Mouse (Mus musculus) frontal cortex, postnatal 25 days (tissue): ENCODE results near the gene Igf1r.

ENCODE experiments used
- DNase-seq, 2 experiments: peaks; one replicate each; pipeline ENCODE4 v3.0.0; 2022; ENCODE audit warnings: low spot score in 2 of 2

Igf1r gene

DNA sequence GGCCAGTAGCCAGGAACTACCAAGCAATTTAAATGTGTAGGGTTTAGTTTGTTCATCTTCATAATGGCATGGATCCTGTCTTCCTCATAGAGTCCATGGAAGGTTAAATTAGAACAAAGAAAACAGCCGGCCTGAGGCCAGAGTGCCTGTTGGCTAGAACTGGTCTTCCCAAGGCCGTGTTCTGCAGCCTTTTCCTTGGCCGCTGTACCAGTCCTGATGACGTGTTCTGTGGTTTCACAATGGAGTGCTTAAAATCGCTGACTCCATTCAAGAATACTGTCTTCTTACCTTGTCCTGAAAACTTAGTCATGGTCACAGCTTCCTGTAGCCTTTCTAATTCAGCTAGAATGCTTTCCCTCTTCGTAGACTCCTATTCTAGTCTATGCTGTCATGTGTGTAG lies 53.9 kb downstream of the Igf1r start:
- DNase-seq = no peak

DNA sequence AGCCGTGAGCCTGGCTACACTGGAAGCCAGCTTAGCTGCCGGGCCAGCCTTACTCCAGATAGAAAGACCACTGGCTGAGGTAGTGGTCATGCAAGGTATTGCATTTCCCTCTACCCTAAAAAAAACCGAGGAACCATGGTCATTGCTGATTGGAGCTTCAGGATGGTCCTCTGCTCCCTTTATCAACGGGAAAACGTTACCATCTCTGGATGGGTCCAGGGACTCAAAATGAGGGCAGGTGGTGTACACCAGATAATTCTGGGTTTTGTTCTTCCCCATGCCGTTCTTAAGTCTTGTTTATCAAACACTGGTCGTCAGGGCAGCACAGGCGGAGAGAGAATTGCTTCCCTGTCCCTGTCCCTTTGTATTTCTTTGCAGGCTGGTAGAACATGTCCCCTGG lies 57.0 kb downstream of the Igf1r start:
- no peak for DNase-seq

DNA sequence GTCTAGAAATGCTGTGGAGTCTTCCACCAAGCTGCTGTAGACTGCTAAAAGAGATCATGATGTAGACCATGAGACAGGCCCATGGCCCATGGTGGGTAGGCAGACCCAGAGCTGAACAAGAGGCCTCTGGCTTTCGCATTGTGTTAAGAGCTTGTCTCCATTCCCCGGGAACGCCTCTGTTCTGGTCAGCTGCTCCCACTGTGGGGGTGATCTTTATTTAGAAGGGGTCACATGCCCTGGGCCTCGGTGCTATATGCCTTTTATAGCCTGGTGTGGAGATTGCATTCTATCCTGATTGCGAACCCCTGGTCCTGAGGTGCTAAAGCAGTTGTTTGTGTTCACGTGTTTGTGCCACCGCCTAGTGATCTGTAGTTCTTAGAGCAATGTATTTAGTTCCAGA lies 57.5 kb downstream of the Igf1r start:
- no peak for DNase-seq

DNA sequence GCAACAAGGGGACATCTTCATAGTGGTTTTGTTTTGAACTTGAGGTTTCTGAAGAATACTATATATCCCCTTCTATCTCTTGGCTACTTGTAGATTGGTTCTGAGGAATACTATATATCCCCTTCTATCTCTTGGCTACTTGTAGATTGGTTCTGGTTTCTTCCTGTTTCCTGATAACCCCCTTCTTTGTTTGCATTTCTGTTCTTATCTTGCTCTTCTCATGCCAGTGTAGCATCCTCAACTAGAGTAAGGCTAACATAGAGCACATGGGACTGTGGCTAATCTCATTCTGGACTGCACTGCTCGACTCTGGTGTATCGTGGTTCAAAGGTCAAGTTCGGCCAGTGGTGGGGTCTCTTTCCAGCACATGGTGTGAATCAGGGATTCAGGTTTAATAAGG lies 58.2 kb downstream of the Igf1r start:
- DNase-seq = no peak

DNA sequence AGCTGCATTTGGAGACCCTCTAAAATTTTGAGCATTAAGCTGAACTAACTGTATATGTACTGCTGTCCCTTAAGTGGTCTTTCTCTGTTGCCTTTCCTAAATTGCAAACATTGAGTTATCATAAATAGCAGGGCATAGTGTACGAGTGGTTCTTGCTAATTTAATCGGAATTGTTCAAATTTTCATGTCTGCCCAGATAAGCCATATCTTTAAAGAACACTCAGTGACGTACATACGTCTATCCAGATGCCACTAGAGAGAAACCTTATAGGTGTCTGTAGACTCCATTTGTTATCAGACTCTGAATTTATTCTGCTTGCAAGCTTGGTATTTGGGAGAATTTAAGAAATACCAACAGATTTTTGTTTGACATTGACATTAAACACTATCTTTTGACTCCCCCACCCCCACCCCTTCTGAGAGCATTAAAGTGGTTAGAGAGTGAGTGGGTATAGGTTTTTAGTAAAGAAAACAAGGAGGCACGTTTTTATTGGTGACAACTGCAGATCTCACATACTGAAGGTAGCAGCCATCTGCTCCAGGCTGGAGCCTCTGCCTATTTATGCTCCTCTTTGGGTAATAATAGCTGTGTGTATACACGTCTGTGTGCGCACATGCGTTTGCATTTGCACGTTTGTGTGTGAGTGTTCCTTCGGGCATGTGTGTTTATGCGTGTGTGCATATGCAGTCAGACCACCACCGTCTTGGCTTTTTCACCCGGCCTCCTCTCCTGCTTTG lies 58.9 kb downstream of the Igf1r start:
- no peak for DNase-seq

DNA sequence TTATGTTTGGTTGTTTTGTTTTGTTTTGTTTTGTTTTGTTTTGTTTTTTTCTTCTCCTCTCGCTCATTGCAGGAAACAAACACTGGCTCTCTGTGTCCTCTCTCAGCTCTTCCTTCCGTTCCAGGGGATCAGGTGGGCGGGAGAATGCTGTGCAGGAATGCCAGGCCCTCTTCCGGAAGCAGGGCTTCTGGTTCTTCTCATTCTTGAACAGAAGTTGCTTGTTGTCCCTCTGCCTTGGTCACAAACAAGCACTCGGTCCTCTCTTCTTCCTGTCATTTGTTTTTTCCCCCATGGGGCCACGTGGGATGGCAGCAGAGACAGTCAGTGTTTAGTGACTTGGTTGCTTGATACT lies 59.5 kb downstream of the Igf1r start:
- DNase-seq = no peak

DNA sequence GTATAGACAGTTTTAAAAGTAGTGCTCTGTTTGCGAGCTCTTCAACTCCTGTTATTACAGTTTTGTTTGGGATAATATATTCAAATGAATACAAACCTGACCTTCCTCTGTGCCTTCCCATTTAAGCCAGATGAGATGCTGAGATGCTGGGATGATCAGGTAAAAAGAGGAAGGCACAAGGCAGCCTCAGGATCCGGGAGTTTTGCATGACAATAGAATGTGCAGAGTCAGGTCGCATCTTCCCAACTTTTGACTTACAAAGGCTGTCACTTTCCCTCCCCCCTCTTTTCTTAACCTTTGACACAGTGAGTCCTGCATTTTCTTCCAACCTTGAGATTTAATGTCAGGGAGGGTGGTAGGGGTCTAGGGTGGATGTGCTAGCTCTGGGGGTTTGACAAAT lies 61.9 kb downstream of the Igf1r start:
- no peak for DNase-seq

DNA sequence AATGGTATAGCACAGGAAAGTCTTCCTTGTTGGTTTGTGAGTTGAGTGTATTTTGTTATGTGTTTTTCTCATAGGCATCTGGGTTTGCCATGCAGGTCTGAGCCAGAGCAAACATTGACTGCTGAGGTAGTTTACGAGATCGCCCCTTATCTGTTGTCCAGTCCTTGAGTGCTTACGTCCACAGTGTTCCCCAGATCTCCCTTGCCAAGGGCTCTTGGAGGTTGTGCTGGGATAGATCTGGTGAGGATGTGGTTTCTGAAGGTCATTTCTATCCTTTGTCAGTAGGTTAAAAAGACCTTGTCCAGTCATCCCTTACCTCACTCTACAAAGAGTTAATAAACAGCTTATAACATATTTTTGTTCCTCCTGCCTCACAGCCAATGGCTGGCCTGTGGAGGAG lies 62.8 kb downstream of the Igf1r start:
- DNase-seq = no peak

DNA sequence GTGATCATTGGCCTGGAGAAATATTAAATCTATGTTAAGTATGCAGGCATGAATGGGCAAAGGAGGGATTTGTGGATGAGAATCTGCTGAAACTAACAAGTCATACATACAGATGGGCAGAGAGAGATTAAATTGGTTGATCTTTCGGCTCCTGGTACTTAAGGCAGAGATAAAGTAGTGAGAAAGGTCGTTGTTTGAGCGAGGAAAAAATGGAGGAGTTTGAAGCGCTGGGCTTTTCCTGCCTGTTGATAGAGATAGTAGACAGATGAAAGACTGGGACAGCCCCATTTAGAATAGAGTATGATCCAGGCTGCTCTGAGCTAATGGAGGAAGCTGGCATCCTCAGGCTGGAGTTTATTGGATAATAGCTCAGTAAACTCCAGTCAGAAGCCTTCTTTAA lies 65.4 kb downstream of the Igf1r start:
- DNase-seq = no peak

DNA sequence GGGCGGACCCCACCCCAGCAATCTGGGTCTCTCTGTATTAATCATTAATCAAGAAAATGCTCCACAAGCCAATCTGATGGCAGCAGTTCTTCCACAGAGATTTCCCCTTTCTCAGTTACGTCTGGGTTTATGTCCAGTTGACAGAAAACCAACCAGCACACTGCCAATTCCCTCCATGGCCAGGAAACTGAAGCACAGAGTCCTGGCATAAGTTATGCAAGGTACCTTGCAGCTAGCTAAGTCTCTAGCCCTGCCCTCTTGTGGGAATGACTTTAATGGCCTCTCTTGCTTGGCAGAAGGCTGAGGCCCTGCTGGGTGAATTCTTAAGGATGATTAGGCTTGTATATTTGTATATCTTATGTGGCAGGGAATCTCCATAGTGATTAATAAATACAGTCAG lies 67.9 kb downstream of the Igf1r start:
- no peak for DNase-seq

DNA sequence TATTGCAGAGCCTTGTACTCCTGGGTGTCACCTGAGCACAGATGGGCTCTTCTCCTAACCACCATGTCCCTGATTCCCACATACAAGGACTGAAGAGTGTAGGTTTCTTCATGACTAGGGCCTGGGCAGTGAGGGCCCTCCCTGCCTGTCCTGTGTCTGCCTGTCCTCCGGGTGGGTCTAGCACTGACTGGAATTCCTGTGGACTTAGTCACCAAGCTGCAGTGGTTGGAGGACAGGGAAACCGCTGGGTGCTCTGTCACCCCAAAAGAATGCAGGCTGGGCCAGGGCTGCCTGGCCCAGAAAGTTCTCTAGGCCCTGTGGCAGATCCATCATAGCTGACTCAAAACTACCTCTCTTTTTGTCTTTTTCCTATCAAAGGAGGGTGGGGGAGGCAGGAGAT lies 69.1 kb downstream of the Igf1r start:
- no peak for DNase-seq

DNA sequence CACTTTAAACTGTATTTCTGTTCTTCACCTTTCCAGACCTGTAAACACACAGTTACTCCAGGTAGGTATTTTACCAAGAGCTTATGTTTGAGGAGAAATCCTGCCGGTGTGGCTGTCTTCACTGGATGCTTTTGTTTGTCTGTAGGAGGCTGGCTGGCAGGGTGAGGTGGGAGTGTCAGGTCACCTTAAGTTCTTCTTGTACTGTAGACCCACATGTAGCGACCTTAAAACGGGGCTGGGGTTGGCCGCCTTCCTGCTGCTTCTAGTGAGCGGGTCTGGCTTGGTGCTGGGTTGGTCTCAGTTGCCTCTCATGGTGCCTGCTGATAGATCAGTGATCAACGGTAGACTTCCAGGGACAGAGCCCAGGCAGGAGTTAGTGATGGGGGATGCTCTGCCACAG lies 69.6 kb downstream of the Igf1r start:
- no peak for DNase-seq

DNA sequence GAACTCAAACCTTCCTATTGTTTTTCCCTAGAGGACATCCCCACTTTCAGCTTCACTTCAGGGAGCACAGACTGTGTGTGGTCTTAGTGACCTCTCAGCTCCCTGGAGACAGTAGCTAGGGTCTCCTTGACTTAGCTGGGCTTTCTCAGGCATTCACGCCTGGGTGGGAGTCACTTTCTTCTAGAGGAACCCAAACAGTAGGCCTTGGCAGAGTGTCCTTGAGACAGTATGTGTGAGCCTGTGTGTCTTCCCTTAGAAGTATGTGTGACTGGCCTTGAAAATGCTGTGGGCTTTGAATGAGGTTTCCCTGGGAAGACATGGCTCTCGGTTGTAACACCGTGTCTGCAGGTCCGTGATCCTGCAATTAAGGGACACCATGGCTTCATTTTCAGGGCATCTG lies 71.3 kb downstream of the Igf1r start:
- DNase-seq = no peak

DNA sequence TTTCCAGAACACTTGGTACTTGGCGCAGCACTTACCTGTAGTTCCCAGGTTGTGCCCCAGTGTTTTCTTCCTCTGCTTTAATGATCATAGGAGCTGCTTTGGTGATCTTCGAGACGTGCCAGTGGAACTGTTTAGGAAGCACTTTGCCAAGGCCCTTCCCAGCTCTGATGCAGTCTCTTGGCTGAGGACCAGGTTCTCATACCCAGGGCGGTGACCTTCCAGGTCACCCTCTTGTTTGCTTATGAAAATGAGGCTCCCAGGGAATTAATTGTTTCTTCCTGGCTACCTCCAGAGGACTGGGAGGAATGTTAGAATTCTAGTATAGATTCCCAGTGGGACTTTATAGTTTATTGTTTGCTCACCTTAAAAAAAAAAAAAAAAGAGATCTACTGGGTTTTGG lies 72.0 kb downstream of the Igf1r start:
- DNase-seq = no peak

DNA sequence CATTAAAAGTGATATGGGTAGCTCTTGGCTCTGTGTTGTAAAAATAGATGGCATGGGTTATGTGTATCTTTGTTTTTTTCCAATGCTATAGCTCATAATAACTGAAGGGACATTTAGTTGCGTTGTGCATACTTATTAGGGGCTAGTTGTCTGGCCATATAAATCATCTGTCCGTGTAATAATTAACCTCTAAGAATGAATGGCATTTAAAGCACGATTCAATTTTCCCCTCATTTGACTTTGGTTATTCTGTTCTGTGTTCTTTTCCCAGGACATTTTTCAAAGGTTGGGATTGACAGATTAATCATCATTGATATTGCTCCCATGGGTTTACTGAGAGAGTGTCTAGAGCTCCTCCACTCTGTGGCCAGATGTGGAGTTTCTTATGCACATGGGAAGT lies 72.8 kb downstream of the Igf1r start:
- no peak for DNase-seq

DNA sequence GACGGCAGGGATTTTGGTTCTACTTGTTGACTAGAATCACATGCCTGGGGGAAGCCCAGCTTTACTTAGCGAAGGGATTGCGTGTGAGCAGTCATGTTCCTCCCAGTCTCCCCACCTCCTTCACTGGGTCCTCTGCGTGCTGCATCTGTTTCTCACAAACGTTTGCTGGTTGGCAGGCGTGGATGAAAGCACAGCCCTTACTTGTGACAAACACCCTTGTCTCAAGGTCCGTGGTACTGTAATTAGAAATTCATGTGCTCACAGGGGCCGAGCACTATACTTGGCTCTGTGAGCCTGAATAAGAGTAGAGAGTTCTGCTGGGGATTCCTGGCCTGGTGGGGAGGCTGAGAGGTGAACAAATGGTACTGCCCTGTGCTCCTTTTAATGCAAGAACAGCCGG lies 73.4 kb downstream of the Igf1r start:
- no peak for DNase-seq

DNA sequence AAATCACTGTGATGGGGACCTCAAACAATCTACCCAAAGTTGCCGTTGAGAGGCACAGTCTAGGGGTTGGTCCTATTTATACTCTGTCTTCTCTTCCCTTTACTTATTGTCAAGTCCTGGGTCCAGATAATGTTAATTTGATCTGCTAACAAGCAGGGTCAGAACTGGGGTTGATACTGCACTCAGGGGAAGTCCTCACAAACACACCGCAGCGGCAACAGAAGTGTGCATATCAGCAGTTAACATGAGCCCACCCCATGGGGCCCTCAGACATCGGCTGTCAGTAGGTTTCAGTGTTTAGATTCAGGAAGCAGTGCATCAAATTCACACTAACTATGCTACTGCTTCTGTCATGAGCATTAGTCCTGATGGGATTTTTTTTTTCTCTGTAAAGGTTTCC lies 75.5 kb downstream of the Igf1r start:
- DNase-seq = no peak

DNA sequence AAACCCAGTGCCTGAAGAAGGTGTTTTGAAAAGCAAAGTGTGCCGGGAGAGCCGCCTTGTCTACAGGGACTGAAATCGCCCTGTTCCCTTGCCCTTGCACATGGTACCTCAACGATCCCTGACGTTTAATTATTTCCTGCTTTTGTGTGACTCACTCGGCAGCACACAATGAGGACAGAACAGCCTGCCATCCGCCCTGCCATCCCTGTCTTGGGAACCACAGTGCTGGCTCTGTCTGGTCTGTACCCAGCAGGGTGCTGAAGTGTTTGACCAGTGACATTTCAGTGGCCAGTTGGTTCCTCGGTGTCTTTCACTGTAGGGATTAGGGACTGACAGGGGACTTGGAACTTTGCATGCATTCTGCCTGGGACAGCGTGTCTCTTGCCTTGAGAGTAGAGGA lies 78.2 kb downstream of the Igf1r start:
- DNase-seq = no peak

DNA sequence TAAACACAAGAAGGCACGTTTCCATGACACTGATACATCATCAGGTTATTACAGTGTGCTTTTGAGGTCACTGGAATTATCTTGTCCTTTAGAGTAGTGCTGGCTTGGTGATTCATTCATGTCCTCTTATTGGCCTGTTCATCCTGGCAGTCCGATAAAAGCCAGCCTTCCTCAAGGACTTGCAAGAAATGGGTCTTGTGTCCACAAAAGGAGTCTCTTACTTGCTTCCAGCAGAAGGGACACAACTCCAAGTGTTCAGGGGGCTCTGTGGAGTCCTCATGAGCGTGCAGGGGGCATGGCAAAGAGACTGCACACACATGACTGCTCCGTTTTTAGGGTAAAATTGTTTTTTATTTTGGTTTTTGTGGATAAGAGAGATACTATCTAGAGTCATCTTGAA lies 83.9 kb downstream of the Igf1r start:
- no peak for DNase-seq

DNA sequence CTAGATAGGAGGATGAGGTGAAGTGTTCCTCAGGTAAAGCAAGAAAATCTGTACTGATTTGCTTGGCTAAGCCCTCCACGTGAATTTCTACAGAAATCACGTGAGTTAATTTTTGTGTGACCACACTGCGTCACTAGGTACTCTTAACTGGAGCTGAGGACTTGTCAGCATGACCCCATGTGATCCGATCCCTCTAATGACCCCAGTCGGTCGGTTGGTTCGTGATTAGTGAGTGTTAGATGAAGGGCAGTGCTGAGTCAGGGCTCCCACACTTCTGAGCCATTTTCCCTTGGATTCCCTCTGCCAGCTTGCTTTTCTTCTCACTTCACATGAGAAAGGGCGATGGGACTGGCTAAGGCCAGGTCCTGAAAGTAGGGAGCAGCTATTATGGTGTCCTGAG lies 86.2 kb downstream of the Igf1r start:
- DNase-seq = no peak

DNA sequence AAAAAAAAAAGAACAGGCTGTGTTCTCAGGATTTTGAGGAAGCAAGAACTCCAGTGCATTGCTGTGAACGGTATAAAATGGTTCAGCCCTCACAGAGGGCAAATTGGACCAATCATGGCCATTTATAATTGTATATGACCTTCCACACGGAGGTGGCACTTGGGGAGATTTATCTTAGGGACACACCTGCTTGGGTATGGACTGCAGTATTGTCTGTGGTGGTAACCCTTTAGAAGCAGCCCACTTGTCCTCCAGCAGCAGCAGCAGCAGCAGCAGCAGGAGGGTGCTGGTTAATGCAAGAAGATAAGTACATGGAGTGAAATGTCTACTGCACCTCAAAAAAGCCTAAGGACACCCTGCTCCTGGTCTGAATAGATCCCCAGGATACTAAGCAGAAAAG lies 86.9 kb downstream of the Igf1r start:
- DNase-seq = no peak

DNA sequence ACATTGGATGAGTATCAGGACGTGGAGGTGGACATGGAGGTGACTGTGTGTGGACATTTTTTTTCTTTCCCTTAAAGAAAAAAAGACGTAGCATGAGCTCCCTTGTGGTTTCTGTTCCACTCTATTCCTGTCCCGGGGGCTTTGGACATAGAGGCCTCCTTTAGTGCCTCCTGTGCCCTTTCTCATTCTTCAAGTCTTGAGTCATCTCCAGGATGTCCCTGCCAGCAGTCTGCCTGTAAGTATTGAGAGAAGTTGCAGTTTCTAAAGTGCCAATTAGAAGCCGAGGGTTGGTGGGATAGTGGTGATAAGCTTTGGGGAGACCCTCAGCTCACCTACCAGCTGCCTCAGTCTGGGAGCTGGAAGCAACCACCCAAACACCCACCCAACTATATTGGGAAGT lies 92.0 kb downstream of the Igf1r start:
- DNase-seq = no peak

DNA sequence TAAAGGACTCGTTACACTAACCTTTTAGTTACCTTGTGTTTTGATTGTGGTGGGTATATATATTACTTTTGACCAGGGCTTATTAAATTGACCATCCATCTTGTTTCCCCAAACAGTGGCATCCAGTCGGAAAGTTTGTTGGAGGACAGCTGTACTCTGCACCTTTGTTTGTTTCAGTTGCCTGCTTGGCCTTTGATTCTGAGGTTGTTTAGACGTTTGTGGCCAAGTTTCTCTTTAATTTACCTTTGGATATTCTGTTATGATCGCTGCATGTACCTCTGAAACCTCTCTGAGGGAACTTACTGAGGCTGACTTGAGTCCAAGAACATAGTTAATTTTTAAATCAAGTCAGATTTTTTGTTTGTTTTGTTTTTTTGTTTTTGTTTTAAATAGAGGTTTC lies 94.5 kb downstream of the Igf1r start:
- DNase-seq = no peak

DNA sequence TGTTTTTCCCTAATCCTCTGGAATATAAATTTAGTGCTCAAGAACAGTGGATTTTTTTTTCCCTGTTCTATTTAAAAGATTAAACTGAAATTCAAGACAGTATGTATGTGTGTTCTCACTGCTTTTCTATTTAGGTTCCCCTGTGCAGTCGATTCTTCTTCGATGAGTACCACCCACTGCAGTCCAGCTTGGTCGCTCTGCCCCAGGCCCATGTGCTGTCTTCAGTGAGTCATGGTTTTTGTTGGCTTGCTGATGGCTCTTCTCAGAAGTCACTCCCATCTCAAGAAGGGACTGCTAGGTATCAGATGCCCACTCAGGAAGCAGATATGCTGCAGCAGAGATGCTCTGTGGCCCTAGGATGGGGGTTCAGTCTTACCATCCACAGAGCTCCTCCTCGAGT lies 95.9 kb downstream of the Igf1r start:
- no peak for DNase-seq

DNA sequence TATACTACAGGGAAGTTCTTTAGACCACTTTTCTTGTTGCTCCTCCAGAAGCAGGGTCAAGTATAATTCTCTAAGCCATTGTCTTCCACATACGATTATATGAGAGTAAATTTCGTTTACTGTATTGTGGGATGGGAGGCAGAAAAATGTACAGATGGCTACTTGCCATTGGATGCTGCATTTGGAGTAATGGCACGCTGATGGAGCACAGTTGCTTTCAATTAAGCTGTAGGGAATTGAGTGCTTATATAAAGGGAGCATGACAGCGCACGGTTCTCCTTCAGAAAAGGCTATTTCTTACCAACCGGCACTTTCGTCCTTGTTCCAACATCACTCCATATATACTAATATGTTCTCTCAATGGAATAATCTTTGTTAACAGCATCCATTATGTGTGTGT lies 96.4 kb downstream of the Igf1r start:
- DNase-seq = no peak
